Mouse (Mus musculus) liver, embryonic 13.5 days (tissue): ENCODE results near the gene Taf8. TPM values are rescaled to one million over a fixed set of nuclear protein-coding genes. Genes with fewer than 3 reads are reported as not detected.

ENCODE experiments used
- ATAC-seq: fragments of 200-750 bp; cut with Nextera tagmentation; 2 replicates; pipeline ENCODE4 v1.8.0; 2017; ENCODE audit warnings: low read depth, mild to moderate bottlenecking, moderate number of reproducible peaks, moderate library complexity
- DNase-seq: peaks from one replicate; pipeline ENCODE4 v3.0.0; 2022
- H3K27ac ChIP-seq: fragments of 300-500 bp; sonication (generic); 2 replicates; pipeline ENCODE4 v1.5.1; 2015; ENCODE audit warnings: moderate library complexity, mild to moderate bottlenecking, inconsistent platforms
- H3K27me3 ChIP-seq: fragments of 300-500 bp; sonication (generic); 2 replicates; pipeline ENCODE4 v1.6.1; 2015; ENCODE audit warnings: mild to moderate bottlenecking, inconsistent platforms
- H3K36me3 ChIP-seq: fragments of 300-500 bp; sonication (generic); 2 replicates; pipeline ENCODE4 v1.6.1; 2015; ENCODE audit warnings: mild to moderate bottlenecking, inconsistent platforms
- H3K4me1 ChIP-seq: fragments of 300-500 bp; sonication (generic); replicated peaks from 2 replicates; pipeline ENCODE4 v1.6.1; 2015; ENCODE audit warnings: inconsistent platforms
- H3K4me2 ChIP-seq: fragments of 300-500 bp; sonication (generic); 2 replicates; pipeline ENCODE4 v1.6.1; 2015; ENCODE audit warnings: inconsistent platforms, mild to moderate bottlenecking, moderate library complexity
- H3K4me3 ChIP-seq: fragments of 300-500 bp; sonication (generic); replicated peaks from 2 replicates; pipeline ENCODE4 v1.5.1; 2015; ENCODE audit warnings: mild to moderate bottlenecking, inconsistent platforms
- H3K9ac ChIP-seq: fragments of 300-500 bp; sonication (generic); 2 replicates; pipeline ENCODE4 v1.6.1; 2015; ENCODE audit warnings: mild to moderate bottlenecking, inconsistent platforms
- H3K9me3 ChIP-seq: fragments of 300-500 bp; sonication (generic); replicated peaks from 2 replicates; pipeline ENCODE4 v1.6.1; 2016; ENCODE audit warnings: inconsistent platforms
- WGBS: fragments of 180-500 bp; shearing (Covaris S2); methylation state at CpG from one replicate; pipeline ENCODE4 v1.1.7; 2015; ENCODE audit not compliant: insufficient replicate concordance; 5-methylcytosine and 5-hydroxymethylcytosine counted together
- polyA plus RNA-seq: library from polyadenylated mRNA; unstranded; fragments of >200 nt; fragmentation: Nextera tagmentation; extraction: Ambion mirVana; gene quantifications from 2 replicates; pipeline ENCODE4 v1.2.1, GENCODE M21; 2015

The Taf8 gene
- polyA plus RNA-seq, 1 experiment from 2014 or later = 14.4 TPM

DNA sequence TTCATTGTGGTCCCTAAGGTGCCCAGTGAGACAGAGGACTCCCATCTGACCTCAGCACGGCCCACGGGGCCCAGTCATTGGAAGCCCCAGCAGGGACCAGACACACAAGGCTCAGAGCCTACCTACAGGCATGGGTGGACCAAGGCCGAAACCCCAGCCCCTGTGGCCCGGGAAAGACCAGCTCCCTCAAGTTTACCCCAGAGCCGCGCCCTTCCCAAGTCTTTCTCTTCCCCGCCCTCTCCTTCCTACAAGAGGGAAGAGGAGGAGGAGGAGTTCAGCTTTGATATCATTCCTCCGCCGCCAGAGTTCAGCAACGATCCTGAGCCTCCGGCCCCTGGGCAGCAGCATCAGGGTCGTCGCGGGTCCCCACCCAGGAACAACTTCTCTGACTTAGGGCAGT lies 34.0 kb downstream of the Taf8 start:
- no peak for ATAC-seq

DNA sequence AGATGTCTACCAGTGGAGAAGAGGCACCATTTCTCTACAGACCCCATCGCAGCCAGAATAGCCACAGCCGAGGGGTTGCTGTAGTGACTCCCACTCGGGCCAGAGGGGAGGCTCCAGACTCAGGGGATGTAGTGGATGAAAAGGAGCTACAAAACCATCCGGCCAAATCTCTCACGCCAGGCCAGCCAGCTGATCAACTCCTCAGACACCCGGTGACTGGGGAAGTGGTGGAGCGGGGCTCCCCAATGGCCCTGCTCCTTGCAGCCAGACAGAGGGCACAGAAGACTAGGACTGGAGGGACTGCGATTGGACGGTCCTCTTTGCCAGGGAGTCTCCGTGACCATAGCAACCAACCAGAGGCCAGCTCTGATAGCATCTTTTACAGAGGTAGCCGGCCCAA lies 34.4 kb downstream of the Taf8 start:
- no peak overlapping the region for H3K4me3 ChIP-seq
- H3K9ac ChIP-seq = no peak overlapping the region
- no peak overlapping the region for H3K27ac ChIP-seq
- H3K36me3 ChIP-seq = no peaks in the 10 kb centered on the region
- ATAC-seq (no peak), DNase-seq (no peak)
- WGBS = 66% methylated on average over 11 of the region's 11 CpGs
- H3K27me3 ChIP-seq = peaks cover 37% of the 10 kb centered on the region
- H3K4me1 ChIP-seq = peaks cover 50% of the 10 kb centered on the region
- H3K9me3 ChIP-seq = no peaks in the 10 kb centered on the region
- H3K4me2 ChIP-seq = no peak overlapping the region; the same call in 1 of the 2 replicates

More for the DNA sequence above, 34.0 kb downstream of the Taf8 start:
- H3K36me3 ChIP-seq = no peaks in the 10 kb centered on the region
- 28% methylated on average over 14 of the region's 14 CpGs for WGBS
- peak overlapping the region; percentile 51 for H3K4me2 ChIP-seq
- H3K4me3 ChIP-seq = peak overlapping the region; percentile 35
- H3K9me3 ChIP-seq = no peaks in the 10 kb centered on the region
- peak overlapping the region; percentile 39; the same call in 1 of the 2 replicates for H3K9ac ChIP-seq
- DNase-seq = no peak
- H3K27ac ChIP-seq = no peak overlapping the region
- H3K4me1 ChIP-seq = peaks cover 48% of the 10 kb centered on the region
- H3K27me3 ChIP-seq = peaks cover 37% of the 10 kb centered on the region

DNA sequence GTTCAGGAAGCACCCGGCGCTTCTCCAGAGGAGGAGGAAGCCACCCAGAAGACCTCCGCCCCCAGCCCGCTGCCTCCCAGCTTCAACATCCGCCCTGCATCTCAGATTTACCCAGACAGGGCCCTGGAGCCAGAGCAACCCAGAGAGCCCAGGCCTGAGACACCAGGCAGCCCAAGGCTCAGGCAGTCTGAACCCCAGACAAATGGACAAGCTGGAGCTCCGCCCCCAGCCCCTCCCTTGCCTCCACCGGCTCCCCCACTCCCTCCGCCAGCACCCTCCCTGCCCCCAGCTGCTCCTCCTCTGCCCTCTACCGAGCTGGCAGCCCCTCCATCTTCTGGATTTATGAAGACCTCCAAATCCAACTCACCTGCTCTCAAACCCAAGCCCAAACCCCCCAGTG lies 35.8 kb downstream of the Taf8 start:
- Histone ChIP-seq H3K9ac (no peak overlapping the region), H3K4me1 (peaks cover 52% of the 10 kb centered on the region), H3K27ac (no peak overlapping the region), H3K9me3 (no peaks in the 10 kb centered on the region), H3K36me3 (no peaks in the 10 kb centered on the region), H3K27me3 (peaks cover 37% of the 10 kb centered on the region), H3K4me2 (no peak overlapping the region), H3K4me3 (no peak overlapping the region)
- DNase-seq (no peak), ATAC-seq (no peak)
- WGBS = 41% methylated on average over 9 of the region's 9 CpGs

DNA sequence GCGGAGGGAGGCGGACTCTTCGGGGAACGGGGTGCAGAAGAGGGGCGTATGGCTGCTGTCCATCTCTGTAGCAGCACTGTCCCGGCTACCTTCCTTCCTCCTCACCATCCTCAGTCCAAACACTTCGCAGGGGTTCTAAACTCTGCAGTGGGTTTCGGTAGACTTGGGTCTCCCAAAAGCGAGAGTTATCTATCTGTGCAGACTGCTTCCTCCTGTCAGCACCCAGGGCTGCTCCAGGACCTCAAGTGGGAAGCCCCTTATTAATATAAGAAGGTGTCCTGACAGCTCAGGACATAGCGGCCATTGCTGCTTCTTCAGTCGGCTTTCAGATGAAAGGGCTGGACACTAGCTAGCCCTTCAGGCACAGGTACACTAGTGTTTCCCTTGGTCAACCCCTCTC lies 37.1 kb downstream of the Taf8 start:
- WGBS = 57% methylated on average over 11 of the region's 11 CpGs
- no peaks in the 10 kb centered on the region for H3K9me3 ChIP-seq
- no peak overlapping the region for H3K4me3 ChIP-seq
- peaks cover 53% of the 10 kb centered on the region for H3K4me1 ChIP-seq
- no peaks in the 10 kb centered on the region for H3K36me3 ChIP-seq
- peaks cover 37% of the 10 kb centered on the region for H3K27me3 ChIP-seq
- ATAC-seq (no peak), DNase-seq (no peak)
- no peak overlapping the region for H3K9ac ChIP-seq
- H3K4me2 ChIP-seq = no peak overlapping the region
- H3K27ac ChIP-seq = no peak overlapping the region

DNA sequence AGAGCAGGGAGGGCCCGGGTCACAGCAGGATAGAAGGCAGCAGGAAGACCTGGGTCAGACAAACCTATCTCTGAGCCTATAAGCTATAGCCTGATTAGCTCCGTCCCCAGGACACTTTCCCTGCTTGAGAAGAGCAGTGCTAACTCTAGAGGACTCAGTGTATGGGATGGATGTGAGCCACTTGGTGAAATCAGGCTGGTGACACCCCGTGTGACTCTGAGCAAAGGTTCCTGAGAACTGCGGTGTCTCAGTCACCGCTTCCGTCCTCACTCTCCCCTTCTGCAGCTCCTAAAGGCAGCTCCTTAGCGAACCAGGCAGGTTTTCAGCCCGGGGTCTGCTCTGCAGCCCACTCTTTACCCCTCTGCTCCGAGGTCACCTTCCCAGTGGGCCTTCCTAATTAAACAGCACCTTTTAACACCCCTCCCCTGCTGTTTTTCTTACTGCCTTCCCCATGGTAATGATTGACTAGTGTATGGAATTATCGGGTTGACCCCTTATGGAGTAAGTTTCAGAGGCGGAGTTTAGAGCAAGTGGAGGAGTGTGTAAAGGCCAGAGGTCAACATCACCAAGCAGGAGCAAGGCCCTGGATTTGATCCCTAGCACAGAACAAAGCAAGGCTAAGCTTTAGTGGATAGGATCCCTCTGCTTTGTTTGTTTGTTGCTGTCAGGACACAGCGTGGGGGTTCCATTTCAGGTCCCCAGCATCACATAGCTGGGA lies 37.7 kb downstream of the Taf8 start:
- Histone ChIP-seq H3K9me3 (no peaks in the 10 kb centered on the region), H3K27me3 (peaks cover 37% of the 10 kb centered on the region), H3K27ac (0 out of 2 replicates have a peak overlapping the region, but pooled peaks have one; percentile 5), H3K36me3 (no peaks in the 10 kb centered on the region), H3K4me3 (no peak overlapping the region), H3K4me2 (no peak overlapping the region), H3K4me1 (peaks cover 59% of the 10 kb centered on the region), H3K9ac (no peak overlapping the region)
- whole genome bisulfite sequencing = 61% methylated on average over 12 of the region's 12 CpGs
- ATAC-seq (peak; percentile 24; the same call in 1 of the 2 replicates), DNase-seq (no peak)

DNA sequence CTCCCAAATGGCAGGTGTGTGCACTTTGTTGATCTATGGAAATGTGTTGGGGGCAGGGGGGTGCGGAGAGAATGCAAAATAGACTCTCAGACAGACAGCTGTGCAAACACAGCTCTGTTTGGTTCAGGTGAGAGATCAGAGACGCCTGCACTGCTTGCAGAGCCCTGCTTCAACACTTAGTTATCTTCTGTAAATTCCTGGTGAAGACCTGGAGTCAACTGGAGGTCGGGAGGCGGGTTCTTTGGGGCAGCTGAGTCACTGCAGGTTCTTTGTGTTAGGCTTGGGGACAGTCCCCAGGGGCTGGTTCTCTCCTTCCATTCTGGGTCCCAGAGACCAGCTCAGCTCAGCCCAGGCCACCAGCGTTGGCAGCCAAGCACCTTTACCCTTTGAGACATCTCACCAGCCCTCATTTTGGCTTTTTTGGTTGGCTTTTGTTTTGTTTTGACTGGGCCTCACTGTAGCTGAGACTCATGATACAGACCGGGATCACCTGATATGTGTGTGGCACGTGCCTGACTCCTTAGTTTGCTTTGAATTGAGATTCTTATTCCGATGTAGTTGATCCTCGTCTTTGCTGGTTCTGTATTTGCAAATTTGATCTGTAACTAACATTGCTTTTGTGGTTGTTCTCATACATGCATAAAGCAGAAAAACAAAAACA lies 39.2 kb downstream of the Taf8 start:
- H3K36me3 ChIP-seq = no peaks in the 10 kb centered on the region
- H3K4me3 ChIP-seq = no peak overlapping the region
- 43% methylated on average over 9 of the region's 9 CpGs for WGBS
- H3K4me1 ChIP-seq = peaks cover 54% of the 10 kb centered on the region
- peak overlapping the region; percentile 50 for H3K27ac ChIP-seq
- no peak overlapping the region for H3K9ac ChIP-seq
- peaks cover 22% of the 10 kb centered on the region for H3K27me3 ChIP-seq
- H3K4me2 ChIP-seq = no peak overlapping the region
- no peaks in the 10 kb centered on the region for H3K9me3 ChIP-seq
- peak; percentile 25 for ATAC-seq
- no peak for DNase-seq

DNA sequence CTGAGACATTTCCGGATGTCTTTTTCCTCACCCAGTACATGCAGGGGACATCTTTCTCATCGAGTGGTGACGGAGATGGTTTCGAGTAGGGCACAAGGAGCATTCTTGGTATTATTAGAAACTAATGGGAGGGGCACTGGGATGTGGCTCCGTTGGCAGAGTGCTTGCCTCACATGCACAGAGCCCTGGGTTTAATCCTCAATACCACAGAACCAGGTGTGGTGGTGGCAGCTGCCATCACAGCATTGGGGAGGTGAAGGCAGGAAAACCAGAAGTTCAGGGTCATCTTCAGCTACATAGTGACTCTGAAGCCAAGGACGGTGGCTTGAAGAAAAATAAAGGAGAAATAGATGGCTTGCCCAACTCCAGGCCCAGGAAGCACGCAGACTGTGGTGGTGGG lies 39.9 kb downstream of the Taf8 start:
- Histone ChIP-seq H3K27me3 (peaks cover 16% of the 10 kb centered on the region), H3K36me3 (no peaks in the 10 kb centered on the region), H3K4me1 (peaks cover 55% of the 10 kb centered on the region), H3K4me2 (no peak overlapping the region), H3K9me3 (no peaks in the 10 kb centered on the region), H3K27ac (no peak overlapping the region), H3K9ac (no peak overlapping the region), H3K4me3 (no peak overlapping the region)
- DNase-seq (no peak), ATAC-seq (no peak)
- WGBS = 69% methylated on average over 7 of the region's 7 CpGs

DNA sequence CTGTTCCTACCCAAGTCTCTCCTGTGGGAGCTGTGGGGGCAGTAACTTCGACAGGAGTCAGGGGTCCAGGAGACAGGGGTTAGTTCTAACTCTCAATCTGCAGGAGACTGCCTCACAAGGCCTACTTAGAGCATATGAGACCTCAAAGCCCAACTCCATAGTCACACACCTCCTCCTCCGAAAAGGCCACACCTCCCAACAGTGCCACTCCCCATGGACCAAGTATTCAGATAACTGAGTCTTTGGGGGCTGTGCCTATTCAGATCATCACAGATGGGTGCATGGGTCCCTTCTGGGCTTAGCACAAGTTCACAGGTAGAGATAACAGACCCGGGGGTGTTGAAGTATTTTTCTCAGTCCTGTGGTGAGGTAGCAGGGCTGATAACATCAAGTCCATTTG lies 40.4 kb downstream of the Taf8 start:
- no peak overlapping the region for H3K27ac ChIP-seq
- H3K4me1 ChIP-seq = peaks cover 60% of the 10 kb centered on the region
- H3K9me3 ChIP-seq = no peaks in the 10 kb centered on the region
- H3K9ac ChIP-seq = no peak overlapping the region
- DNase-seq = no peak
- WGBS = 19% methylated on average over 3 of the region's 3 CpGs
- no peak overlapping the region for H3K4me2 ChIP-seq
- H3K4me3 ChIP-seq = no peak overlapping the region
- ATAC-seq = 0 out of 2 replicates have a peak, but pooled peaks have one; percentile 20
- peaks cover 10% of the 10 kb centered on the region for H3K27me3 ChIP-seq
- no peaks in the 10 kb centered on the region for H3K36me3 ChIP-seq

DNA sequence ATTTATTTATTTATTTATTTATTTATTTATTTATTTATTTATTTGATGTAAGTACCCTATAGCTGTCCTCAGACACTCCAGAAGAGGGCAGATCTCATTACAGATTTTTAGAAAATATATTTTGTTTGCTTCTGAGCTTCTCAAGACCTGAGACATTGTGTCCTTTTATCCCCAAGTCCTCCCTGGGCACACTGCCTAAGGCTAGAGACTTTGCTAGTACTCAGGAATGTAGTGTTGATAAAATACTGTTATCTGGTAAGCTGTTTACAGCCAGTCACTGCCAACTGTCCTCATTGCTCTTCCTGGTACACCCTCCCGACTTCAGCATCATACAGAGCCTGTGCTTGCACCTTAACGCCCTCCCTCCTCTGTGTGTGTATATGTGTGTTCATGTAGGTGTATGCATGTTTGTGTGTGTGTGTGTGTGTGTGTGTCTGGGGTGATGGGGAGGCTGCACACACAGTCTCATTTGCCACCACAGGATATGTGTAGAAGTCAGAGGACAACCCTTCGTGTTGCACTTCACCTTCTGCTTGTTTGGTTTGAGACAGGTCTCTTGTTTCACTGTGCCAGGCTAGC lies 42.7 kb downstream of the Taf8 start:
- Histone ChIP-seq H3K36me3 (no peaks in the 10 kb centered on the region), H3K4me3 (no peak overlapping the region), H3K4me1 (peaks cover 63% of the 10 kb centered on the region), H3K9me3 (no peaks in the 10 kb centered on the region), H3K4me2 (no peak overlapping the region), H3K27ac (no peak overlapping the region), H3K9ac (no peak overlapping the region), H3K27me3 (no peaks in the 10 kb centered on the region; the same call in 1 of the 2 replicates)
- 41% methylated on average over 3 of the region's 3 CpGs for WGBS
- ATAC-seq = no peak
- DNase-seq = no peak

DNA sequence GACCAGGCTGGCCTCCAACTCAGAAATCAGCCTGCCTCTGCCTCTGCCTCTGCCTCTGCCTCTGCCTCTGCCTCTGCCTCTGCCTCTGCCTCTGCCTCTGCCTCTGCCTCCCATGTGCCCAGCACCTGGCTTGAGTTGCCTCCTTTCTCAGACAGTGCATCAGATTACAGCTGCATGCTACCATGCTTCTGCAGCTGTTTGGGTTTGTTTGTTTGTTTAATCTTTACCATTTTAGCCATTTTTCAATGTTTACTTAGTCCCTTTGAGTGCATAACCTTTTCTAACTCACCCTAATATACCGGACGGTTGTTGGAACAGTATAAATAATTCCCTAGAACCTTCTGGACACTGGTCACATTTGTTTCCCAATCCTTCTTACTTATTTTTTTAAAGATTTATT lies 43.2 kb downstream of the Taf8 start:
- peaks cover 62% of the 10 kb centered on the region for H3K4me1 ChIP-seq
- WGBS = 86% methylated on average over 2 of the region's 2 CpGs
- no peak overlapping the region for H3K4me3 ChIP-seq
- H3K4me2 ChIP-seq = no peak overlapping the region
- no peaks in the 10 kb centered on the region for H3K36me3 ChIP-seq
- H3K27me3 ChIP-seq = no peaks in the 10 kb centered on the region
- H3K9ac ChIP-seq = no peak overlapping the region
- no peaks in the 10 kb centered on the region for H3K9me3 ChIP-seq
- no peak for ATAC-seq
- no peak overlapping the region for H3K27ac ChIP-seq
- DNase-seq = no peak

DNA sequence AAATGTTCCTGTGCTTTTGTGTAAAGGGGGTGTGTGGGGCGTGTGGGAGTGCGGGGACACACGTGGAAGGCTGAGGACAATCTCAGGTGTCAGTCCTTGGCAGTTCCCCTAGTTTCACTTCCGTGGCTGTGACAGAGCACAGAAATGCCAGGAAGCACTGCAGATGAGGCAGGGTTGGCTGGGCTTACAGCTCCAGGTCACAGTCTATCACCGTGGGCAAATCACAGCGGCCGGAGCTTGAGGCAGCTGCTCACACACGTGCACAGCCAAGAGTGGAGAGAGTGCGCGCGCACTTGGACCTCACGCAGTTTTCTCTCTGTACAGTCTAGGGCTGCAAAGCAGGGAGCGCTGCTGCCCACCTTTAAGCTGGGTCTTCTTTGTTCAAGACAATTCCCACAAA lies 43.8 kb downstream of the Taf8 start:
- Histone ChIP-seq H3K9me3 (no peaks in the 10 kb centered on the region), H3K9ac (no peak overlapping the region), H3K4me1 (peaks cover 62% of the 10 kb centered on the region), H3K27me3 (no peaks in the 10 kb centered on the region), H3K27ac (no peak overlapping the region), H3K36me3 (no peaks in the 10 kb centered on the region), H3K4me3 (no peak overlapping the region), H3K4me2 (no peak overlapping the region)
- WGBS = 69% methylated on average over 13 of the region's 13 CpGs
- DNase-seq (no peak), ATAC-seq (no peak)
